Mouse (Mus musculus) telencephalon, adult 2 months (tissue): ENCODE measurements around the gene Gm4141.
"Not testable (repeated sequence)": the region's sequence is repeated elsewhere in the genome, so short reads cannot be mapped to it uniquely, and the experiment has no call there.

Experiments used
- DNase-seq: peaks from one replicate; pipeline ENCODE4 v3.0.0-alpha.2; 2011; ENCODE audit warnings: low read depth, low spot score

The Gm4141 gene

DNA sequence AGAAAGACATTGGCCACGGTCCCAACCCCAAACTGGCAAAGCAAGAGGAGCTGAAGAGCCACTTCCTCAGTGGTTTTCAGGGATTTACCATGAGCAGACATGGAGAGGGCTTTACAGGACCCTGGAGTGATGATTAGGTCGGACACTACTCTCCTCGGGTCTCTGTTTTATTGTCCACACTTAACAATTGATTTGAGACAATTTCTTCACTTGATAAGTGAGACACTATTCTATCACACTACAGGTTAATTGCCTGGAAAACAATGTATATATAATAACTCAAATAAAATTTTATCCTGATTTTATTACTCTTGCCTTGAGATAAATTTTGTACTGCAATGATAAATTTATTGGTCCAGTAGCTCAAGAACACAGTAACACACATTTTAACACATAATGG, at the start of gene Gm4141:
TSS of gene Gm4141 (minus strand) at position 101 of the 400 bp plus-strand sequence.
- DNase-seq, result not testable (repeated sequence)

DNA sequence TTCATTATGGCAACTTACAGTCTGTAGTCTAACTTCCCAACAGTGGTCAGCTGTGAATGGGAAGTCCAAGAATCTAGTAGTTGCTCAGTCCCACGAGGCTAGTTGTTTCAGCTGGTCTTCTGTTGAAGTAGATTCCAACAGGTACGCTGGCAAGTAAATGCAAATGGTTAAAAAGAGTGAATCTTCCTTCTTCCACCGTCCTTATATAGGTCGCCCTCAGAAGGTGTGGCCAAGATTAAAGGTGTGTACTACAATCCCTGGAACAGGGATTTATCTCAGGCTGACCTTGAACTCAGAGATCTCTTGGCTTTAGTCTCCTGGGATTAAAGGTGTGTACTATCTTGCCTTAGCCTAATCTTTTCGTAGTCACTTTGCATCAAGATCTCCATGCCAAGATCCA, 22.9 kb upstream of the Gm4141 start, which contains the start of gene Gm4513:
TSS of gene Gm4513 (minus strand) at position 101 of the 400 bp plus-strand sequence.
- not testable (repeated sequence) for DNase-seq

DNA sequence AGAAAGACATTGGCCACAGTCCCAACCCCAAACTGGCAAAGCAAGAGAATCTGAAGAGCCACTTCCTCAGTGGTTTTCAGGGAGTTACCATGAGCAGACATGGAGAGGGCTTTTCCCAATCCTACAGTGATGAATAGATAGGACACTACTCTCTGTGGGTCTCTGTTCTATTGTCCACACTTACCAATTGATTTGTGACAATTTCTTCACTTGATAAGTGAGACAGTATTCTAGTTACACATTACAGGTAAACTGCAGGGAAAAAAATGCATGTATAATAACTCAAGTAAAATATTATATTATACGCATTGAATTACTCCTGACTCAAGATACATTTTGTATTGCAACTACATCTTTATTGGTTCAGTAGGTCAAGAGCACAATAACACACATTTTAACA, 30.4 kb downstream of the Gm4141 start, which contains the start of gene Gm5726:
TSS of gene Gm5726 (minus strand) at position 101 of the 400 bp plus-strand sequence.
- DNase-seq, result not testable (repeated sequence)

DNA sequence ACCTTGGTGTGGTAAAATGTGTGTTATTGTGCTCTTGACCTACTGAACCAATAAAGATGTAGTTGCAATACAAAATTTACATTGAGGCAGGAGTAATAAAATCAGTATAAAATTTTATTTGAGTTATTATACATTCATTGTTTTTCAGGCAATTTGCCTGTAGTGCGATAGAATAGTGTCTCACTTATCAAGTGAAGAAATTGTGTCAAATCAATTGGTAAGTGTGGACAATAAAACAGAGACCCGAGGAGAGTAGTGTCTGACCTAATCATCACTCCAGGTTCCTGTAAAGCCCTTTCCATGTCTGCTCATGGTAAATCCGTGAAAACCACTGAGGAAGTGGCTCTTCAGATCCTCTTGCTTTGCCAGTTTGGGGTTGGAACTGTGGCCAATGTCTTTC, 42.5 kb downstream of the Gm4141 start, which contains the start of gene Vmn1r104:
TSS of gene Vmn1r104 (plus strand) at position 301 of the 400 bp plus-strand sequence.
- not testable (repeated sequence) for DNase-seq
